Mouse (Mus musculus) megakaryocyte, embryonic 14.5 days (primary cell): Measurements from ENCODE around the gene Parp1.

ENCODE experiments used
- FLI1 ChIP-seq: IDR thresholded peaks from 2 replicates; pipeline ENCODE4 v1.6.1; 2012; ENCODE audit warnings: low read length, inconsistent platforms, mixed read lengths
- GATA1 ChIP-seq: IDR thresholded peaks from 3 replicates; pipeline ENCODE4 v1.6.1; 2012; ENCODE audit warnings: mixed read lengths, low read length, inconsistent platforms, borderline replicate concordance

GRCm38 (mm10) chr1:180606796-180607577 is 38.3 kb downstream of the Parp1 start:
- no peak for TF ChIP-seq GATA1
- TF ChIP-seq FLI1: no peak
